Mouse (Mus musculus): ENCODE results near the gene Atox1. TPM values are rescaled to one million over a fixed set of nuclear protein-coding genes. Genes with fewer than 3 reads are reported as not detected.
"Not testable (repeated sequence)": the region's sequence is repeated elsewhere in the genome, so short reads cannot be mapped to it uniquely, and the experiment has no call there.

The Atox1 gene
- polyA plus RNA-seq, 1 experiment from 2014 or later: 117 TPM

DNA sequence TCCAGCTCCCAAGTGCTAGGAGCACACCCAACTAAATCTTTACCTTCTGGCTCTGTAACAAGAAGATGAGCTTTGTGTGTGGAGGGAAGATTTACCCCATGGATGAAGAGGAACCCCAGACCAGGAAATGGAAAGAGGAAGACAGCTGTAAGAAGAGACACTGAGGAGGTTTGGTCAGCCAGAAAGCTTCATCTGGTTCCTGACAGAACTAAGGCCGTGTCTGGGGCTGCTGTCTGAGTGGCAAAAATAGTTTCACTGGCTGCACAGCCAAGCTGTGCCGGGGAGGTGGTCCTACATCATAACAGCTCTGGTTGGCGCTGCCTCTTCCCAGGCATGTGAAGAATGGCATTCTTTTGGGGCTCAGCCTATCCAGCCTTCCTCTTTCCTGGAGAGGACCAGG lies 28.1 kb downstream of the Atox1 start:
- no peak overlapping the region for H3K4me3 ChIP-seq (ENCODE audit: inconsistent target)
- peak overlapping the region; percentile 31; the same call in 1 of the 2 replicates for H3K27ac ChIP-seq
- no peaks in the 10 kb centered on the region for H3K79me2 ChIP-seq (ENCODE audit: inconsistent target)
- WGBS (ENCODE audit: missing documents): 13% methylated on average over 3 of the region's 3 CpGs
- no peaks in the 10 kb centered on the region for H3K36me3 ChIP-seq (ENCODE audit: inconsistent target)

- no peak overlapping the region for H3K27ac ChIP-seq
- H3K79me2 ChIP-seq (ENCODE audit: inconsistent target): no peaks in the 10 kb centered on the region
- no peaks in the 10 kb centered on the region for H3K36me3 ChIP-seq (ENCODE audit: inconsistent target)
- 96% methylated on average over 2 of the region's 2 CpGs for WGBS (ENCODE audit: missing documents)
- H3K4me3 ChIP-seq (ENCODE audit: inconsistent target): no peak overlapping the region
Measured at GRCm38 (mm10) chr11:55429973-55430372, 31.1 kb downstream of the Atox1 start.

- no peak overlapping the region for H3K27ac ChIP-seq
- WGBS (ENCODE audit: missing documents): 80% methylated on average over 15 of the region's 16 CpGs
Measured at GRCm38 (mm10) chr11:55428186-55429012, 32.6 kb downstream of the Atox1 start.

GRCm38 (mm10) chr11:55424746-55425360 lies 36.2 kb downstream of the Atox1 start:
- Histone ChIP-seq H3K27ac (no peak overlapping the region), H3K36me3 (ENCODE audit: inconsistent target) (no peaks in the 10 kb centered on the region), H3K79me2 (ENCODE audit: inconsistent target) (no peaks in the 10 kb centered on the region), H3K4me3 (ENCODE audit: inconsistent target) (no peak overlapping the region)
- WGBS (ENCODE audit: missing documents): 81% methylated on average over 8 of the region's 8 CpGs

More at GRCm38 (mm10) chr11:55428186-55429012, 32.6 kb downstream of the Atox1 start:
- Histone ChIP-seq H3K79me2 (ENCODE audit: inconsistent target) (no peaks in the 10 kb centered on the region), H3K36me3 (ENCODE audit: inconsistent target) (no peaks in the 10 kb centered on the region), H3K4me3 (ENCODE audit: inconsistent target) (no peak overlapping the region)

- no peaks in the 10 kb centered on the region for H3K79me2 ChIP-seq (ENCODE audit: inconsistent target)
- no peak overlapping the region for H3K27ac ChIP-seq
- H3K4me3 ChIP-seq (ENCODE audit: inconsistent target): no peak overlapping the region
- WGBS (ENCODE audit: missing documents): 65% methylated on average over 4 of the region's 4 CpGs
- no peaks in the 10 kb centered on the region for H3K36me3 ChIP-seq (ENCODE audit: inconsistent target)
Measured at GRCm38 (mm10) chr11:55423756-55424155, 37.3 kb downstream of the Atox1 start.

DNA sequence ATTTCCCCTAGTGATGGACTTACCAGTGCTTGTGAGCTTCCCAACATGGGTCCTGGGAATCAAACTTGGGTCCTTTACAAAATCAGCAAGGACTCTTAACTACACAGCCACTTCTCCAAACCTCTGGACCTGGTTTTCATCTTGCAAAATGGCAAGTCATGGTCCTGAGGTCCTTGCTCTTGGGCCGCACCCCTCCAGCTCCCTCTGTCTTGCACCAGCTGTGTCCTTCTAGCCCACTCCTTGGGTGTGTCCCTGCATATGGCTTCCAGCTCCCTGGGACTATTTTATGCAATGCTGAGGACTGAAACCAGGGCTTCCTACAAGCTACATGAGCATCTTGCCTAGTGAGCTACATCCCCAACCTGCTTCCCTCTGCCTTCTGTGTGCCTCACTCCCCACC lies 38.1 kb downstream of the Atox1 start, which contains the start of gene Sparc:
TSS of gene Sparc (minus strand) at position 206 of the 400 bp plus-strand sequence.
- H3K79me2 ChIP-seq (ENCODE audit: inconsistent target): no peaks in the 10 kb centered on the region
- H3K27ac ChIP-seq: no peak within 1 kb of the TSS
- 75% methylated on average over 1 of the region's 1 CpGs for WGBS (ENCODE audit: missing documents)
- no peaks in the 10 kb centered on the region for H3K36me3 ChIP-seq (ENCODE audit: inconsistent target)
- no peak within 1 kb of the TSS for H3K4me3 ChIP-seq (ENCODE audit: inconsistent target)

DNA sequence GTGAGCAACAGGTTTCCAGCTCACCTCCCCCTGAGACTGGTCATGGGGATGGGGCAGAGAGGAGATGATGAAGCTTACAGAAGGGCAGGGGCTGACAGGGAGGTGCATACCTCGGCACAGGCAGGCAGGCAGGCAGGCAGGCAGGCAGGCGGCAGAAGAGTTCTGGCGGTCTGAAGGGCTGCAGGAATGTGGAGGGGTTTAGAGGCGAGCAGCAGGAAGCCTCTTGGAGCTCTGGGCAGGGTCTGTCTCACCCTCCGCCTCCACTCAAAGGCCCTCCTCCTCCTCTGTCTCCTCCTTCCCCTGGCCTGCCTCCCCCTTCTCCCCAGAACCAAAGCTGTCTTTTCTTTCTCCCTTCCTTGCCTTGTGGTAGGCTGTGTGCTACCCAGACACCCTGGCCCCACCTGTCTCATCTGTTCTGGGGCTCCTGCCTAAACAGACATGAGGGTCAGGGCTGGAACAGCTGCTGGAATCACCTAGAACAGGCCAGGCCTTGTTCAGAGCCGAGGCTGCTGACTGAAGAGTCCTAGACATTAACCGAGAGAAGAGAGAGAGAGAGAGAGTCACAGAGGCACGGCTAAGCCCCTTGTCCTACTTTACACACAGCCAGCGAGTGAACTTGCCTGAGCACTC lies 41.2 kb downstream of the Atox1 start:
- H3K79me2 ChIP-seq (ENCODE audit: inconsistent target): no peaks in the 10 kb centered on the region
- H3K27ac ChIP-seq: no peak overlapping the region
- H3K36me3 ChIP-seq (ENCODE audit: inconsistent target): no peaks in the 10 kb centered on the region
- WGBS (ENCODE audit: missing documents): 71% methylated on average over 8 of the region's 9 CpGs
- H3K4me3 ChIP-seq (ENCODE audit: inconsistent target): no peak overlapping the region

DNA sequence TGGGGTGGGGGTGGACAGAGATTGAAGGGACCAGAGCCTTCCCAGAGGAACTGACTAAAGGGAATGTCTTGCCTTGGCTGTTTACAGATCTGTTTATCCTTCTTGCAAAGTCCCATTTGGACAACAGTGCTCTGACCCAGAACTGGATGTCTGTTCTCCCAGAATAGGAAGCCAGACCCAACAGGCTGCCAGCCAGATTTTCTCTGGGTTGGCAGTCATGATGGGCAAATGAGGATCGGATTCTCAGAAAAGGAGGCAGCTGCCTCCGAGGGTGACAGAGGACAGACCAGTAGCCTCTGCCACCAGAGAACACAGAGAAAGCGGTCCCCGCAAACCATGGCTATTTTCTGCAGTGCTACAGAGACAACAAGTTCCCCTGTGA lies 41.8 kb downstream of the Atox1 start:
- no peak overlapping the region for H3K4me3 ChIP-seq (ENCODE audit: inconsistent target)
- 56% methylated on average over 4 of the region's 4 CpGs for WGBS (ENCODE audit: missing documents)
- H3K27ac ChIP-seq: no peak overlapping the region
- H3K36me3 ChIP-seq (ENCODE audit: inconsistent target): no peaks in the 10 kb centered on the region
- H3K79me2 ChIP-seq (ENCODE audit: inconsistent target): no peaks in the 10 kb centered on the region

DNA sequence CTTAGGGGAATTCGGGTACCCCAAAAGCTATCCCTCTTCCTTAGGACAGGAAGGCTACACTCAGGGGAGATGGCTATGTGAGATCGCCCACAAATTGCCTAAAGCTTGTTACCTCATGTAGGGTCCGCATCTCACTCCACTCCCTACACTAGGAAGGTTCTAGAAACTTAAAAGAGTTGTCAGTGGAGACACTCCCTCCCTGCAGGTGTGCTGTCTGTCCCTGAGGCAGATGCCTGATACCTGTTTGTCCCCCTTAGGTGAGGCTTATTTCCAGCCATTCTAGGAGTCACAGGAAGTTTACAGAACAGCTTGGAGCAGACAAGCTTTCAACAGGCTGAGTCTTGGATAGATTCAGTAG lies 42.4 kb downstream of the Atox1 start:
- Histone ChIP-seq H3K4me3 (ENCODE audit: inconsistent target) (no peak overlapping the region), H3K27ac (no peak overlapping the region), H3K79me2 (ENCODE audit: inconsistent target) (no peaks in the 10 kb centered on the region), H3K36me3 (ENCODE audit: inconsistent target) (no peaks in the 10 kb centered on the region)
- 50% methylated on average over 3 of the region's 3 CpGs for WGBS (ENCODE audit: missing documents)

DNA sequence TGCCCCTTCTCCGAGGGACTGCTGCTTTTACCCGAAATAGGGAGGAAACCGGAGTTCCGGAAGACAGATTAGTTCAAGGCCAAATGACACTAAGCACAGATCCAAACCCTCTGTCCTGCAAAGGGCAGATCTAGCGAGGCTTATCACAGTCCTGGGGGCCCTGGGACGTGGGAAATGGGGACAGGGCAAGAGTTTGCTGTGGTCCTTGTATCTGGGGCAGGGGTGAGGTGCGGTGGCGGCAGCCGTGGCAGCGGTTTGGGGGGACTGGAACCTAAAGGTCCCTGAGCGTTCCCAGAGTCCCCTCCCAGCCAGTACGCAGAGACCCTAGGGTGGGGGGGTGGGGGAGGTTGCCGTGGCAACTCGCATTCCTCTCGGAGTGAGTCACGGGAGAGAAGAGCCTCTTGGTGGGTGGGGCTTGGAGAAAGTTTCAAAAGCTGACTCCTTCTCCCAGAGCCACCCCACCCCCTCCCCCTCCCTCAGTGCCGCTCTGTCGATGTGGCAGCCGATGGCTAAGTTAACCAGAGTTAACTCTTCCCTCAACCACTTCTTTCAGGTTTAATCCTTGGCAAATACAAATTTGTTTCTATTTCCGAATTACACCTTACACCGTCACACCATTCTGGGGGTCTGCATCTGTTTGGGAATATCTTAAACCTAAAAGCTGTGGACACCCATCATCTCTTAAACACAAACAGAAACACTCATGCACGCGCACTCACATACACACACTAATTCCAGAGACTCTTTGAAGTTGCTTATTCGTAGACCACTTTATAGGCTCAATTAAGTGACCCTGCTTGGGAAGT lies 42.9 kb downstream of the Atox1 start:
- Histone ChIP-seq H3K4me3 (ENCODE audit: inconsistent target) (no peak overlapping the region), H3K36me3 (ENCODE audit: inconsistent target) (no peaks in the 10 kb centered on the region), H3K27ac (no peak overlapping the region), H3K79me2 (ENCODE audit: inconsistent target) (no peaks in the 10 kb centered on the region)
- 18% methylated on average over 21 of the region's 24 CpGs for WGBS (ENCODE audit: missing documents)

DNA sequence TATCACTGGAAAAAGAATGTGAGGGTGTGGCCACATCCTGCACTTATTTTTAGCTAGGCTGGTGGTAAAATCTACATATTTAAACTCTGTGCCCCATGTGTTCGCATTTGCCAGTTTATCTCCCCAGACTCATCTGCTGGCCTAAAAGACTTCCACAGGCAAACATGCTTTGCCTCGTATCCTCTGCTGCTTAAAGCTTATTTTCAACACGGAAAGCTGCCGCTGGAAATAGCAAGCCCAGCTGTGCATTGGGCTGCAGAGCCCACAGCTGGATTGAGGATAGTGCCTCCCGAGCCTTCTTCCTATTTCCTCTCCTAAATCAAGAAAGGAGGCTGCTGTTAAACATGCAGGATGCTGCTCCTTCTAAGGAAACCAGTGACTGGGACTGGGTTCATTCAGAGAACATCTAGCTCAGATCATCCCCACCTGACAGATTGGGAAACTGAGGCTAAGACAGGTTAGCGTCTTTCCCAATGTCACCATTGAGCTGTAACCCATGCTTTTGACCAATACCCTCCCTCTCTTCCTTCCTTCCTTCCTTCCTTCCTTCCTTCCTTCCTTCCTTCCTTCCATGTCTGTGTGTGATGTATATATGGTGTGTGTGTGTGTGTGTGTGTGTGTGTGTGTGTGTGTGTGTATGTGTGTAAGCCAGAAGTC lies 44.3 kb downstream of the Atox1 start:
- Histone ChIP-seq H3K36me3 (ENCODE audit: inconsistent target) (no peaks in the 10 kb centered on the region), H3K4me3 (ENCODE audit: inconsistent target) (no peak overlapping the region), H3K79me2 (ENCODE audit: inconsistent target) (no peaks in the 10 kb centered on the region), H3K27ac (no peak overlapping the region)
- 72% methylated on average over 6 of the region's 6 CpGs for WGBS (ENCODE audit: missing documents)

GRCm38 (mm10) chr11:55415731-55416130 lies 45.3 kb downstream of the Atox1 start:
- H3K4me3 ChIP-seq (ENCODE audit: inconsistent target); H3K36me3 ChIP-seq (ENCODE audit: inconsistent target); H3K79me2 ChIP-seq (ENCODE audit: inconsistent target); H3K27ac ChIP-seq: not testable (repeated sequence)
- 96% methylated on average over 4 of the region's 6 CpGs for WGBS (ENCODE audit: missing documents)

GRCm38 (mm10) chr11:55415036-55415704 lies 45.9 kb downstream of the Atox1 start:
- no peak overlapping the region for H3K27ac ChIP-seq
- WGBS (ENCODE audit: missing documents): 55% methylated on average over 8 of the region's 9 CpGs
- no peaks in the 10 kb centered on the region for H3K79me2 ChIP-seq (ENCODE audit: inconsistent target)
- H3K36me3 ChIP-seq (ENCODE audit: inconsistent target): no peaks in the 10 kb centered on the region
- H3K4me3 ChIP-seq (ENCODE audit: inconsistent target): no peak overlapping the region

DNA sequence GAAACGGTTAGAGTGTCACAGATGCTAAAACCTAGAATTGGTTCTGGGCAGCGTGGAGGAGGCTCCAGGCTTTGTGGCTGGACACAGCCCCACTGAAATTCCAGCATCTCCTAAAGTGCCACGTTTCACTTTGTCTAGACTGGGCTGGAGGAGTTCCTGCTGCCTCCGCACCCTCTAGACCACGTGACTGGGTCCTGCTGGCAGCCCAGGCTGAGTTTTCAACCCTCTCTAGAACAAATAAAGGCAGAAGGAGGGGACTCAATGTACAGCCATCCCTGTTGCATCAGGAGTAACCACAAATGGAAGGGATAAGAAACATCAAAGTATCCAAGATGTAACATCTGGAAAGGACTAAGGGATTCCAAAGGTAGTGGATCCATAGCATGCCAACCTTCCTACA lies 46.7 kb downstream of the Atox1 start:
- Histone ChIP-seq H3K27ac (no peak overlapping the region), H3K36me3 (ENCODE audit: inconsistent target) (no peaks in the 10 kb centered on the region), H3K4me3 (ENCODE audit: inconsistent target) (no peak overlapping the region), H3K79me2 (ENCODE audit: inconsistent target) (no peaks in the 10 kb centered on the region)
- WGBS (ENCODE audit: missing documents): 92% methylated on average over 5 of the region's 5 CpGs
